Mouse (Mus musculus) midbrain, embryonic 15.5 days (tissue): ENCODE data around the gene Gm21976. TPM values are rescaled to one million over a fixed set of nuclear protein-coding genes. Genes with fewer than 3 reads are reported as not detected.

Experiments used
- ATAC-seq: fragments of 200-750 bp; cut with Nextera tagmentation; replicated peaks from 2 replicates; pipeline ENCODE4 v1.8.0; 2017; ENCODE audit warnings: moderate TSS enrichment
- H3K27ac ChIP-seq: fragments of 300-500 bp; sonication (generic); 2 replicates; pipeline ENCODE4 v1.5.1; 2015; ENCODE audit warnings: mild to moderate bottlenecking, inconsistent platforms
- H3K27me3 ChIP-seq: fragments of 300-500 bp; sonication (generic); replicated peaks from 2 replicates; pipeline ENCODE4 v1.6.1; 2015; ENCODE audit warnings: inconsistent platforms
- H3K36me3 ChIP-seq: fragments of 300-500 bp; sonication (generic); replicated peaks from 2 replicates; pipeline ENCODE4 v1.6.1; 2015; ENCODE audit warnings: inconsistent platforms
- H3K4me1 ChIP-seq: fragments of 300-500 bp; sonication (generic); 2 replicates; pipeline ENCODE4 v1.6.1; 2015; ENCODE audit warnings: inconsistent platforms
- H3K4me2 ChIP-seq: fragments of 300-500 bp; sonication (generic); 2 replicates; pipeline ENCODE4 v1.6.1; 2015; ENCODE audit warnings: inconsistent platforms, mild to moderate bottlenecking, moderate library complexity
- H3K4me3 ChIP-seq: fragments of 300-500 bp; sonication (generic); 2 replicates; pipeline ENCODE4 v1.5.1; 2015; ENCODE audit warnings: mild to moderate bottlenecking, inconsistent platforms
- H3K9ac ChIP-seq: fragments of 300-500 bp; sonication (generic); 2 replicates; pipeline ENCODE4 v1.6.1; 2015; ENCODE audit warnings: mild to moderate bottlenecking, inconsistent platforms
- H3K9me3 ChIP-seq: fragments of 300-500 bp; sonication (generic); 2 replicates; pipeline ENCODE4 v1.6.1; 2016; ENCODE audit warnings: inconsistent platforms
- WGBS: fragments of 180-500 bp; shearing (Covaris S2); methylation state at CpG from one replicate; pipeline ENCODE4 v1.1.7; 2015; ENCODE audit warnings: mixed read lengths; 5-methylcytosine and 5-hydroxymethylcytosine counted together
- polyA plus RNA-seq: library from polyadenylated mRNA; unstranded; fragments of >200 nt; fragmentation: Nextera tagmentation; extraction: Ambion mirVana; gene quantifications from 2 replicates; pipeline ENCODE4 v1.2.1, GENCODE M21; 2015

The Gm21976 gene
- polyA plus RNA-seq, 1 experiment from 2014 or later = not detected

DNA sequence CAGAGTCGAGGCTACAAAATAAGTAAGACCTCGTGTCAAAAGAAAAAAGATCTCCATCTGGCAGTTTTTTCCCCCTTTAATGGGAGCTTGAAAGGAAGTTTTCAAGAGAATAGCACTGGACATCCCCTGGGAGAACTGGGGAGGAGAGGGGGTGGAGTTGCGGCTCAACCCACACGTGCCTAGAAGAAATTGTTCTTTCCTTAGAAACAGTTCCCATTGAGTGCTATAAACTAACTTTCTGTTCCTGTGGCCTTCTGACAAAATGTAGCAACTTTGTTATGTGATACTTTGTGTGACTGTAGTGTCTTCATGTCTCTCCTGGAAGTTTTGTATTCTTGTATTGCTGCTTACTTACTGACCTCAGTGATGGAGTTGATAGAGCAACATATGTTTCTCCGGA, 15.6 kb upstream of the Gm21976 start:
- Histone ChIP-seq H3K9ac (peak overlapping the region; percentile 87), H3K4me2 (peak overlapping the region; percentile 64), H3K36me3 (peaks cover 13% of the 10 kb centered on the region; the same call in 1 of the 2 replicates), H3K9me3 (no peaks in the 10 kb centered on the region), H3K27ac (no peak overlapping the region), H3K4me3 (peak overlapping the region; percentile 88), H3K27me3 (no peaks in the 10 kb centered on the region), H3K4me1 (peaks cover 23% of the 10 kb centered on the region)
- no peak for ATAC-seq
- WGBS = 29% methylated on average over 5 of the region's 5 CpGs

DNA sequence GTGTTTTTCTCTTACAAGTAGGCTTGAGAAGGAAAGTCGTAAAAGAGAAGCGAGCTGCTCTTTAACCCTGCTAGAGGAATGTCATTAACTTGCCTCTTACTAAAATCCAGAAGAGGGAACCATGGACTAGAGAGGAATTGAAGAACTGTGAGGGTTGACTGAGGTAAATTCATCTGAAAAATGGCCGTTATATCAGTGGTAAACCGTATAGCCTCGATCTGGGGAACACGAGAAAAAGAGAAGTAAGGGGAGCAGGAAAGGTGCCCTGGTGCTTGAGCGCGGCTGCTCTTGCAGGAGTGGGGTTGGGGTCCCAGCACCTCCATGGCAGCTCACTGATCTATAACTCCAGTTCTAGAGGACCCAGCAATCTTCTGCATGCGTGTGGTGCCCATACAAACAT, 5.7 kb upstream of the Gm21976 start:
- peaks cover 51% of the 10 kb centered on the region for H3K36me3 ChIP-seq
- H3K4me3 ChIP-seq = no peak overlapping the region
- no peaks in the 10 kb centered on the region for H3K4me1 ChIP-seq
- no peak overlapping the region for H3K27ac ChIP-seq
- no peaks in the 10 kb centered on the region for H3K27me3 ChIP-seq
- H3K9ac ChIP-seq = no peak overlapping the region
- whole genome bisulfite sequencing = 92% methylated on average over 9 of the region's 9 CpGs
- no peaks in the 10 kb centered on the region for H3K9me3 ChIP-seq
- no peak for ATAC-seq
- no peak overlapping the region for H3K4me2 ChIP-seq

DNA sequence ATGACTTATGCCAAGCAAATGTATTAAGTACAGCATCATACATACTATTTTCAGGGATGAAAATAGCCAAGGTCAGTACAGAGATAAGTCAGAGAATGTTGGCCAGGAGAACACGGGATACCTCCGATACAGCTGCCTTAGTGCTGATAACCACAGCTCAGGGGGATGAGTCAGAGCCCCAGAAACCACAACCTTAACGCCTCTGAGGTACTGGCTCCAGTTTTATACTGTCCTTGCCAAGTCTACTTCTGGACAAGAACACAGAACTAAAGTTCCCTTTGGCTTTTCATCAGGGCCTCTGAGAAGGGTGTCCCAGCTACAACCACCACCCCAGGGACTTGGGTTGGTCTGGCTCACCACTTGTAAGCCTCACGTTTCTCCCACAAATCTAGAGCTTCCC, 4.0 kb upstream of the Gm21976 start:
- no peak overlapping the region for H3K27ac ChIP-seq
- WGBS = 84% methylated on average over 4 of the region's 4 CpGs
- H3K4me2 ChIP-seq = no peak overlapping the region
- H3K4me3 ChIP-seq = no peak overlapping the region
- H3K9me3 ChIP-seq = no peaks in the 10 kb centered on the region
- no peak for ATAC-seq
- no peaks in the 10 kb centered on the region for H3K4me1 ChIP-seq
- no peak overlapping the region for H3K9ac ChIP-seq
- H3K27me3 ChIP-seq = no peaks in the 10 kb centered on the region
- H3K36me3 ChIP-seq = peaks cover 48% of the 10 kb centered on the region

DNA sequence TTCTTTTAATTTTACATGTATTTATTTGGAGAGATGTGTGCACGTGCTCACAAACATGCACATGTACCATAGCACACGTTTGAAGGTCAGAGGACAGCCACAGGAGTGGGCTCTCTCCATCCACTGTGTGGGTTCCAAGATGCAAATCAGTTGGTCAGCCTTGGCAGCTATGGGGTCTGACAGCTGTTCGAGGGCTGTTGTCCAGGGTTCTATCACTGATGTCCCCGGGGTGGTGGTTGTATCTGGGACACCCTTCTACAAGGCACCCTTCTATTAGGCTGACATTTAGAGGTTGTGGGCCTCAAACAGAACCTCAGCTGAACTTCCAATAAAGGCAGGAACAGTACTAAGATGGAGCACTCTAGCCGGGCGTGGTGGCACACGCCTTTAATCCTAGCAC, 3.4 kb upstream of the Gm21976 start:
- H3K9me3 ChIP-seq = no peaks in the 10 kb centered on the region
- H3K4me2 ChIP-seq = no peak overlapping the region
- H3K36me3 ChIP-seq = peaks cover 44% of the 10 kb centered on the region
- no peak overlapping the region for H3K4me3 ChIP-seq
- no peak for ATAC-seq
- H3K4me1 ChIP-seq = no peaks in the 10 kb centered on the region
- 90% methylated on average over 7 of the region's 7 CpGs for WGBS
- no peak overlapping the region for H3K27ac ChIP-seq
- no peaks in the 10 kb centered on the region for H3K27me3 ChIP-seq
- no peak overlapping the region for H3K9ac ChIP-seq

DNA sequence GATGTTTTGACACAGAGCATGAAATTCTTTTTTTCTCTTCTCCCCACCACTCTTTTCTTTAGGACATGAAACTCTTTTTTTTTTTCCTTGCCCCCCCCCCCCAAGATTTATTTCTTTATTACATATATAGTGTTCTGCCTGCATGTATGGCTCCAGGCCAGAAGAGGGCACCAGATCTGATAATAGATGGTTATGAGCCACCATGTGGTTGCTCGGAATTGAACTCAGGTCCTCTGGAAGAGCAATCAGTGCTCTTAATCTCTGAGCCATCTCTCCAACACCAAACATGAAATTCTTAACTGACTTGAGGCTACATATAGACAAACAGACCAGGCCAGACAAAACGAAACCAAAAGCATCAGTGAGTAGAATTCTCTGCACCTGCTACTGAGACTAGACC, 2.2 kb upstream of the Gm21976 start:
- Histone ChIP-seq H3K4me1 (no peaks in the 10 kb centered on the region), H3K27ac (no peak overlapping the region), H3K9ac (no peak overlapping the region), H3K4me2 (no peak overlapping the region), H3K36me3 (peaks cover 34% of the 10 kb centered on the region), H3K9me3 (no peaks in the 10 kb centered on the region), H3K4me3 (no peak overlapping the region), H3K27me3 (no peaks in the 10 kb centered on the region)
- no peak for ATAC-seq
- 92% methylated on average over 2 of the region's 2 CpGs for whole genome bisulfite sequencing

DNA sequence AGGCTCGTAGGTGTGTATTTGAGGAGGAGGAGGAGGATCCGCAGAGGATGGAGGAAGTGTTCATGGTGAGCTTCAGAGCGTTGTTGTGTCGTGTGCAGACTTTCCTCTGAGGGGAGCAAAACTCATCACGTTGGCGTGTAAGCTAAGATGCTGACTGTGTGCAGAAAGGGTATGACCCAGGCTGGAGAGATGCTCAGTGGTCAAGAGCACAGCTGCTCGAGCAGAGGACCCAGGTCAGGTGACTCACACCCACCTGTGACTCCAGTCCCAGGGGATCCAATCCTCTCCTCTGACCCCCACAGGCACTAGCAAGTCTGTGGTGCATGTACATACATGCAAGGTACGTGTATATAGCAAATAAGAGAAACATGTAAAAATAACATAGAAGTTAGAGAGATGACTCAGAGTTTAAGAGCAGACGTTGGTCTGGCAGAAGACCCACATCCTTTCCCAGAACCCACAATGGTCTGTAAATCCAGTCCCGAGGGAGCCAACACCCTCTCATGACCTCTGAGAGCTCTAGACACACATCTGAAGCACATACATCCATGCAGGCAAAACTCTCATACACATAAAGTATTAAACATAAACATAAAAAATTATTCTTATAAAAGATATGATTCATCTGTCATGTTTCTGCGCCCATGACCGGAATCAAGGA, 1.4 kb downstream of the Gm21976 start:
- ATAC-seq = no peak
- no peak overlapping the region for H3K4me3 ChIP-seq
- H3K9ac ChIP-seq = no peak overlapping the region
- no peaks in the 10 kb centered on the region for H3K27me3 ChIP-seq
- H3K4me1 ChIP-seq = no peaks in the 10 kb centered on the region
- H3K36me3 ChIP-seq = peaks cover 2% of the 10 kb centered on the region; the same call in 1 of the 2 replicates
- 80% methylated on average over 12 of the region's 12 CpGs for WGBS
- H3K27ac ChIP-seq = no peak overlapping the region
- no peaks in the 10 kb centered on the region for H3K9me3 ChIP-seq
- H3K4me2 ChIP-seq = no peak overlapping the region

DNA sequence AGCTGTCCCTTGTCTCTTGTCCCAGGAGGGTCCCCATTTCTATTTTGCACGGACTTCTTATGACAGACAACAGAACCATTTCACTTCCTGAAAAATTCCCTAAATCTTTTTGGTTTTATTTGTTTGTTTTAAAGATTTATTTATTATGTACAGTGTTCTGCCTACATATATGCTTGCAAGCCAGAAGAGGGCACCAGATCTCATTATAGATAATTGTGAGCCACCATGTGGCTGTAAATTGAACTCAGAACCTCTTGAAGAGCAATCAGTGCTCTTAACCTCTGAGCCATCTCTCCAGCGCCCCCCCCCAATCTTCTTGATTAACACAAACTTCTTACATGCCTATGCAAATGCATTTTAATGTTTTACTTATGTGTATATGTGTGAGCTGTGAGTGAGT, 11.0 kb downstream of the Gm21976 start:
- H3K9me3 ChIP-seq = no peaks in the 10 kb centered on the region
- H3K4me3 ChIP-seq = no peak overlapping the region
- ATAC-seq = no peak
- no peaks in the 10 kb centered on the region for H3K4me1 ChIP-seq
- H3K9ac ChIP-seq = no peak overlapping the region
- H3K27me3 ChIP-seq = no peaks in the 10 kb centered on the region
- H3K36me3 ChIP-seq = no peaks in the 10 kb centered on the region
- 40% methylated on average over 2 of the region's 2 CpGs for WGBS
- H3K4me2 ChIP-seq = no peak overlapping the region
- no peak overlapping the region for H3K27ac ChIP-seq

DNA sequence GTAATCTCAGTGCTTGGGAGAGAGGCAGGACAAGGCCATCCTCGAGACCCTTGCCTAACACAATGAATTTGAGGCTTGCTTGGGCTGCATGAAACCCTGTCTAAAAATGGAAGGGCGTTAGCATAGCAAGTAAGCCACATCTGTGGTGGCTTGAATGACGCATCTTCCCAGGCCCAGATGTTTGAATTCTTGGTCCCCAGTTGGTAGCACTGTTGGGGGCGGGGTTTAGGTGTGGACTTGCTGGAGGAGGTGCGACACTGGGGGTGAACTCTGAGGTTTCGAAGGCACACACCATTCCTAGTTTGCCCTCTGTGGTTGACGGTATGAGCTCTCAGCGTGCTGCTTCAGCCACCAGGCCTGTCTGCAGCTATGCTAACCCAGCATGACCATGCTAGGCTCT, 12.0 kb downstream of the Gm21976 start:
- Histone ChIP-seq H3K36me3 (no peaks in the 10 kb centered on the region), H3K4me3 (no peak overlapping the region), H3K9ac (no peak overlapping the region), H3K27me3 (no peaks in the 10 kb centered on the region), H3K27ac (no peak overlapping the region), H3K4me2 (no peak overlapping the region), H3K9me3 (no peaks in the 10 kb centered on the region), H3K4me1 (no peaks in the 10 kb centered on the region)
- 86% methylated on average over 8 of the region's 8 CpGs for WGBS
- no peak for ATAC-seq

DNA sequence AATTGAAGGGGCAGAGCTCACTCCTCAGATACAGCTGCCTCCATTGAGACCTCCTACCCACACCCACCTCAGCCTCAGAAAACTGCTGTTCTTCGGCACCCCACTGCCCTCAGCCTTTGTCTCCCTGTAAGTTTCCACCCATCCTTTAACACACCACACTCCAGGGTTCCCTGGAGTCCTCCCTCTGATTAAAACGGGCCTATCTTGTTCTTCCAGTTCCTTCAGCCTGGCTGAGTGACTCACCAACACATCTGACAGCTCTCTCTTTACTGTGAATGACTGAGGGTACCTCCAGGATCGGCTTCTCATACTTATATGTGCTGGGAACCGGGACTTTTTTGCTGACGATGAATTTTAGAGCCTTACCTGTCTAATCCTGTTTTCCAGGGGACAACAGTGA, 16.4 kb downstream of the Gm21976 start:
- no peaks in the 10 kb centered on the region for H3K27me3 ChIP-seq
- no peak overlapping the region for H3K4me3 ChIP-seq
- 49% methylated on average over 5 of the region's 5 CpGs for WGBS
- no peaks in the 10 kb centered on the region for H3K4me1 ChIP-seq
- H3K36me3 ChIP-seq = no peaks in the 10 kb centered on the region
- no peak for ATAC-seq
- no peak overlapping the region for H3K9ac ChIP-seq
- H3K27ac ChIP-seq = no peak overlapping the region
- H3K4me2 ChIP-seq = no peak overlapping the region
- H3K9me3 ChIP-seq = no peaks in the 10 kb centered on the region

DNA sequence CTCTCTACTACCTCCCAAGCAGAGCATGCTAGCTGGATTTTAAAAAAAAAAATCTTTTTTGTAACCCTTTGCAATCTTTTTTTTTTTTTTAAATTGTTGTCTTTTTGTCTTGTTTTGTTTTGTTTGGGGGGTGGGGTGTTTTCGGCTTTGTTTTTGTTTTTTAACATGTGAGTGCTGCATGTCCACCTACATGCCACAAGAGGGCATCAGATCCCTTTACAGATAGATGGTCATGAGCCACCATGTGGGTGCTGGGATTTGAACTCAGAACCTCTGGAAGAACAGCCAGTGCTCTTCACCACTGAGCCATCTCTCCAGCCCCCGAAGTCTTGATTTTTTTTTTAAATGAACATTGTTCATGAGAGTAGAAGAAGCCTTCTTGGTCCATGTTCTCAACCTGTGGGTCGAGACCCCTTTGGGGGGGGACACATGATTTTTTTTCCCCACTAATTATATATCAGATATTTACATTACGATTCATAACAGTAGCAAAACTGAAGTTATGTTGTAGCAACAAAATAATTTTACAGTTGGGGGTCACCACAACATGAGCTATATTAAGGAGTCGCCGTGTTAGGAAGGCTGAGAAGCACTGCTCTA, 18.3 kb downstream of the Gm21976 start:
- Histone ChIP-seq H3K27ac (no peak overlapping the region), H3K9ac (no peak overlapping the region), H3K9me3 (no peaks in the 10 kb centered on the region), H3K36me3 (no peaks in the 10 kb centered on the region), H3K27me3 (no peaks in the 10 kb centered on the region), H3K4me1 (no peaks in the 10 kb centered on the region), H3K4me2 (no peak overlapping the region), H3K4me3 (no peak overlapping the region)
- ATAC-seq = no peak
- WGBS = 96% methylated on average over 6 of the region's 6 CpGs

DNA sequence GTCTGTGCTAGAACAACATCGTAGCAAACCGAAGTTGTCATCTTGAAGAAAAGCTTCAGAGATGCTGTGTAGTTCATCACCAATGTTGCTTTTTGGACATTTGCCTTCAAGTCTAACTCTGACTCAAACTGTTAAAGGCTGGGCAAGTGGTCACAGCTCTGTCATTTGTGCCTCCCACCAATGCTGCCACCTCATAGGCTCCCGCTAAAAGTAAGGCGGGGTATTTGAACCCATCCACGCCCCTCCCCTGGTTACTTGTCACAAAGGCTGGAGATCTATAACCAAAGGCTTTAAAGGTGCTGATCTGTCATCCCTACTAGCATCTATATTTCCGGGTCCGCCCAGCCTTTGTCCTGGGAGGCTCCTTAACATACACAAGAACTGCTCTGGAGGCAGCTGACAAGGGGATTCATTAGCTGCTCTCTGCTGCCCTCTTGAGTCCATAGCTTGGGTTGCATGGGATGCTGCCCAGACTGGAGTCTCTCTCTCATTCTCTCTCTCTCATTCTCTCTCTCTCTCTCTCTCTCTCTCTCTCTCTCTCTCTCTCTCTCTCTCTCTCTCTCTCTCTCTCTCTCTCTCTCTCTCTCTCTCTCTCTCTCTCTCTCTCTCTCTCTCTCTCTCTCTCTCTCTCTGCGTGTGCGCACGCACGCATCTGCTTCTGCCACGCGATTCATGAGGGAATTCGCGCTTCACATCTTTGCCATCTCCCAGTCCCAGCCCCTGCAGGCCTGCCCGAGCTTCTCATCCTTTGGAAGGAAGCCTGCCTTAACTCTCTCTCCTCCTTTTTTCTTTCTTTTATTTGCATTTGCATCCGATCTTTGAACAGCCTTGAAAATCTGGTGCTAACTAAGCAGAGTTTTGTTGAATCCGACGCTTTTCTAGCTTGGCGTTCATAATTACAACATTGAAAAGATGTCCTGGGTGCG, 19.4 kb downstream of the Gm21976 start:
- no peak overlapping the region for H3K9ac ChIP-seq

DNA sequence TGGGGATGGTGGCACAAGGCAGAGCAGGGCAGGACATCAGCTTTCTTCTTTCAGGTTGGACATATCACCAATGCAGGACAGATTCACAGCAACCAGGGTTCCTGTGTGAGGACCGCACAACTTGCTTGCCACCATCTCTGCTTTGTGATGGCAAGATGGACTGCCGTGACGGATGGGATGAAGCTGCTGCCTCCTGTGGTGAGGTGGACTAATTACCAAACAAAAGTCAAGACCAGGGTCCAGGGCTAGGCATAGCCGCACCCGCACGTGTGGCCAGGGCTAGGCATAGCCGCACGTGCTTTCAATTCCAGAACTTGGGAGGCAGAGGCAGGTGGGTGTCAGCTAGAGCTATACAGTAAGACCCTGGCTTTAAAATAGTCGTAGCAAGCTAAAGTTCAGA, 25.6 kb downstream of the Gm21976 start:
- Histone ChIP-seq H3K9me3 (no peaks in the 10 kb centered on the region), H3K4me2 (no peak overlapping the region), H3K4me3 (no peak overlapping the region), H3K4me1 (peaks cover 4% of the 10 kb centered on the region; the same call in 1 of the 2 replicates), H3K27me3 (no peaks in the 10 kb centered on the region), H3K9ac (no peak overlapping the region), H3K36me3 (peaks cover 7% of the 10 kb centered on the region), H3K27ac (no peak overlapping the region)
- ATAC-seq = no peak
- 90% methylated on average over 9 of the region's 9 CpGs for WGBS

More for the DNA sequence above, 19.4 kb downstream of the Gm21976 start:
- Histone ChIP-seq H3K4me3 (peak overlapping the region; percentile 11), H3K9me3 (no peaks in the 10 kb centered on the region), H3K36me3 (no peaks in the 10 kb centered on the region), H3K27ac (no peak overlapping the region; the same call in 1 of the 2 replicates), H3K4me2 (peak overlapping the region; percentile 33), H3K4me1 (no peaks in the 10 kb centered on the region), H3K27me3 (no peaks in the 10 kb centered on the region)
- peak; percentile 87 for ATAC-seq
- 55% methylated on average over 21 of the region's 21 CpGs for WGBS
